Mouse (Mus musculus) lung, postnatal 0 days (tissue): ENCODE data around the gene Muc5b.
"Not testable (repeated sequence)": the region's sequence is repeated elsewhere in the genome, so short reads cannot be mapped to it uniquely, and the experiment has no call there.

Experiments used
- CTCF ChIP-seq: IDR thresholded peaks from 2 replicates; pipeline ENCODE4 v1.5.1; 2016; ENCODE audit warnings: antibody characterized with exemption, mild to moderate bottlenecking
- EP300 ChIP-seq: IDR thresholded peaks from 2 replicates; pipeline ENCODE4 v1.6.1; 2016; ENCODE audit warnings: antibody characterized with exemption, mild to moderate bottlenecking, control low read depth

GRCm38 (mm10) chr7:141809933-141810332 is 28.9 kb upstream of the Muc5b start:
- TF ChIP-seq CTCF, EP300: not testable (repeated sequence)
